Mouse (Mus musculus): ENCODE results near the gene Sorcs3.

- TF ChIP-seq CTCF (IDR thresholded peaks at IDR 0.05; ENCODE audit: control insufficient read depth, insufficient read depth, insufficient read length) (no peak), MYOG (IDR thresholded peaks at IDR 0.05; ENCODE audit: control insufficient read depth, extremely low read depth, insufficient read length) (no peak), CEBPB (IDR thresholded peaks at IDR 0.05; ENCODE audit: low read depth) (no peak)
Measured at GRCm38 (mm10) chr19:48333085-48333484, 127.3 kb downstream of the Sorcs3 start.
